8 mouse cellular contexts compared by ENCODE assay signal in genomic region chr11:86356007-86356853, GRCm38 (mm10). TPM values are rescaled to one million over a fixed set of nuclear protein-coding genes. Genes with fewer than 3 reads are reported as not detected.
DNase-seq lines count a peak whose midpoint lies in the region; ATAC-seq and TF ChIP-seq lines count a peak whose summit lies in the region.

No protein-coding gene starts in this region.

- TF ChIP-seq POLR2A in bone marrow, adult 2 months (IDR thresholded peaks at IDR 0.05; ENCODE audit: borderline replicate concordance, control insufficient read depth, low read depth, low read length), result no peak

- peak overlapping the region; percentile 94 for H3K9ac ChIP-seq in kidney, embryonic 16.5 days (replicated peaks; ENCODE audit: low read length)
- peak overlapping the region; percentile 99 for H3K9ac ChIP-seq in liver, embryonic 13.5 days
- peak overlapping the region; percentile 90 for H3K9ac ChIP-seq in stomach, embryonic 14.5 days (replicated peaks; ENCODE audit: low read depth, low read length)

- peaks cover 33% of the 10 kb centered on the region for H3K4me1 ChIP-seq in kidney, embryonic 16.5 days (ENCODE audit: insufficient read depth, low read length)
- H3K4me1 ChIP-seq in bone marrow, adult 2 months (ENCODE audit: control insufficient read depth, insufficient read depth, low read length), result peaks cover 1% of the 10 kb centered on the region; the same call in 1 of the 2 replicates
- peaks cover 18% of the 10 kb centered on the region; the same call in 1 of the 2 replicates for H3K4me1 ChIP-seq in heart, embryonic 10.5 days
- peaks cover 38% of the 10 kb centered on the region for H3K4me1 ChIP-seq in liver, embryonic 13.5 days (replicated peaks)
- H3K4me1 ChIP-seq in stomach, embryonic 14.5 days (ENCODE audit: control insufficient read depth, insufficient read depth, low read length), result peaks cover 13% of the 10 kb centered on the region; the same call in 1 of the 2 replicates

- TF ChIP-seq CTCF in bone marrow, adult 2 months (IDR thresholded peaks at IDR 0.05; ENCODE audit: control insufficient read depth, insufficient read depth, low read length), result no peak

- H3K4me3 ChIP-seq in kidney, embryonic 16.5 days (ENCODE audit: low read length), result peak overlapping the region; percentile 94
- H3K4me3 ChIP-seq in bone marrow, adult 2 months (replicated peaks; ENCODE audit: control insufficient read depth, low read depth, low read length), result peak overlapping the region; percentile 89
- peak overlapping the region; percentile 96 for H3K4me3 ChIP-seq in heart, embryonic 10.5 days
- H3K4me3 ChIP-seq in liver, embryonic 13.5 days (replicated peaks), result peak overlapping the region; percentile 99
- peak overlapping the region; percentile 88 for H3K4me3 ChIP-seq in stomach, embryonic 14.5 days (ENCODE audit: low read depth, low read length)

- no peaks in the 10 kb centered on the region for H3K9me3 ChIP-seq in kidney, embryonic 16.5 days (ENCODE audit: low read length)
- H3K9me3 ChIP-seq in heart, embryonic 10.5 days, result no peaks in the 10 kb centered on the region
- no peaks in the 10 kb centered on the region for H3K9me3 ChIP-seq in liver, embryonic 13.5 days (replicated peaks)
- no peaks in the 10 kb centered on the region for H3K9me3 ChIP-seq in stomach, embryonic 14.5 days (ENCODE audit: control insufficient read depth, low read depth, low read length)

- no peak for ATAC-seq in kidney, embryonic 16.5 days (ENCODE audit: low FRiP score, low TSS enrichment)
- no peak for ATAC-seq in liver, embryonic 13.5 days (ENCODE audit: low read depth)
- ATAC-seq in stomach, embryonic 14.5 days (ENCODE audit: insufficient number of reproducible peaks, insufficient read depth, low FRiP score, low read depth), result no peak

- no peak overlapping the region for H3K27ac ChIP-seq in kidney, embryonic 16.5 days (ENCODE audit: low read length)
- peak overlapping the region; percentile 20; the same call in 1 of the 2 replicates for H3K27ac ChIP-seq in bone marrow, adult 2 months (ENCODE audit: control insufficient read depth, insufficient read depth, low read depth, low read length, poor library complexity)
- no peak overlapping the region for H3K27ac ChIP-seq in heart, embryonic 10.5 days
- H3K27ac ChIP-seq in liver, embryonic 13.5 days, result peak overlapping the region; percentile 97
- H3K27ac ChIP-seq in stomach, embryonic 14.5 days (ENCODE audit: low read length), result peak overlapping the region; percentile 99; the same call in 1 of the 2 replicates

- 4% methylated on average over 13 of the region's 13 CpGs for WGBS in kidney, embryonic 16.5 days
- WGBS in bone marrow, adult 2 months, result 0% methylated on average over 13 of the region's 13 CpGs
- 12% methylated on average over 13 of the region's 13 CpGs for WGBS in heart, embryonic 10.5 days
- 5% methylated on average over 13 of the region's 13 CpGs for WGBS in liver, embryonic 13.5 days (ENCODE audit: insufficient replicate concordance)
- WGBS in stomach, embryonic 14.5 days, result 3% methylated on average over 13 of the region's 13 CpGs

- peak overlapping the region; percentile 81 for H3K4me2 ChIP-seq in kidney, embryonic 16.5 days (replicated peaks; ENCODE audit: low read depth, low read length)
- peak overlapping the region; percentile 72 for H3K4me2 ChIP-seq in liver, embryonic 13.5 days
- H3K4me2 ChIP-seq in stomach, embryonic 14.5 days (replicated peaks; ENCODE audit: low read depth, low read length), result peak overlapping the region; percentile 60

- no peaks in the 10 kb centered on the region for H3K27me3 ChIP-seq in kidney, embryonic 16.5 days (ENCODE audit: insufficient read depth, low read length)
- H3K27me3 ChIP-seq in heart, embryonic 10.5 days (ENCODE audit: insufficient read depth, poor library complexity, severe bottlenecking), result no peaks in the 10 kb centered on the region
- H3K27me3 ChIP-seq in liver, embryonic 13.5 days, result 0 out of 2 replicates have a peak, but pooled peaks cover 9% of the 10 kb centered on the region
- no peaks in the 10 kb centered on the region for H3K27me3 ChIP-seq in stomach, embryonic 14.5 days (ENCODE audit: control insufficient read depth, insufficient read depth, low read length)

- DNase-seq in kidney, adult 11 months, result no peak
- no peak for DNase-seq in heart, embryonic 10.5 days (ENCODE audit: low spot score)
- peak; percentile 15 for DNase-seq in liver, embryonic 13.5 days
- DNase-seq in gastrocnemius, postnatal 4 days (ENCODE audit: low spot score in 2 of 2), result no peak
- DNase-seq in frontal cortex, postnatal 25 days (ENCODE audit: low spot score in 2 of 2), result no peak

- peaks cover 10% of the 10 kb centered on the region; the same call in 1 of the 2 replicates for H3K36me3 ChIP-seq in kidney, embryonic 16.5 days (ENCODE audit: insufficient read depth, low read length)
- peaks cover 26% of the 10 kb centered on the region for H3K36me3 ChIP-seq in heart, embryonic 10.5 days
- peaks cover 27% of the 10 kb centered on the region for H3K36me3 ChIP-seq in liver, embryonic 13.5 days
- peaks cover 5% of the 10 kb centered on the region; the same call in 1 of the 2 replicates for H3K36me3 ChIP-seq in stomach, embryonic 14.5 days (ENCODE audit: control insufficient read depth, insufficient read depth, low read length)

RNA-seq across cellular contexts. Expression of gene Med13, which starts 1.2 kb away (rescaled TPM):
- polyA plus RNA-seq in kidney, embryonic 16.5 days (2015; fragmentation: Nextera tagmentation; extraction: Ambion mirVana), result 8.1 and 8.9 TPM in 2 replicates
- 26.2 and 35.6 TPM in 2 replicates for polyA plus RNA-seq in bone marrow, adult 2 months (2011; ENCODE audit: insufficient read depth, insufficient read length, low replicate concordance, missing spikeins)
- 4.1 and 7.5 TPM in 2 replicates for polyA plus RNA-seq in heart, embryonic 10.5 days (2016; fragmentation: Nextera tagmentation; extraction: Ambion mirVana)
- polyA plus RNA-seq in liver, embryonic 13.5 days (2015; fragmentation: Nextera tagmentation; extraction: Ambion mirVana), result 2.9 and 3.6 TPM in 2 replicates
- 15.3 and 16.6 TPM in 2 replicates for polyA plus RNA-seq in stomach, embryonic 14.5 days (2014; fragmentation: Nextera tagmentation; extraction: Ambion mirVana)
- total RNA-seq in gastrocnemius, postnatal 4 days (2021), result 10 to 100 TPM; 47.8 to 51.6 TPM

Comparison
In these comparisons a context has a peak if more than half of its experiments do, and no peak if none do; other contexts are left out.
1. H3K27ac ChIP-seq: peak in bone marrow, adult 2 months (single experiment), liver, embryonic 13.5 days (single experiment) and stomach, embryonic 14.5 days (single experiment); none in kidney, embryonic 16.5 days (single experiment) and heart, embryonic 10.5 days (single experiment).
2. Peak in every context shown above with its lines, with median percentiles within 50 percentile points of each other: H3K4me2 ChIP-seq, H3K4me3 ChIP-seq and H3K9ac ChIP-seq.